Mouse (Mus musculus) fat pad, adult 2 months (tissue): ENCODE data around the gene Kif28.
"Not testable (repeated sequence)": the region's sequence is repeated elsewhere in the genome, so short reads cannot be mapped to it uniquely, and the experiment has no call there.

ENCODE experiments used
- DNase-seq: peaks from one replicate; pipeline ENCODE4 v3.0.0-alpha.2; 2011; ENCODE audit warnings: low read depth, low spot score; ENCODE audit errors: extremely low read depth

Kif28 gene

GRCm38 (mm10) chr1:179648678-179649077 lies 96.4 kb downstream of the Kif28 start:
- DNase-seq, result not testable (repeated sequence)

DNA sequence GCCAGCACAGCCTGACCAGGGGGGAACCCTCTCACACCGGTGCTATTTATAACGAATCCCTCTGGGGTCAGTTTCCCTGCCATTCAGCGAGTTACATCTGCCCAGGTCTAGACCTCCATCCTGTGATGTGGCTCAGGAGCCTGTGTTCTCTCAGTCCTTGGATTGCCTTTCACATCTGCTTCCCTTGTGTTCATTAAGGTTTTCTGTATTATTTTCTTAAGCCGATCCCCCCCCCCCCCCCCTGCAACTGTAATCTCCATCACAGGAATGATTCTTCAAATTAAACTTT lies 99.1 kb downstream of the Kif28 start:
- no peak for DNase-seq
